Mouse (Mus musculus) heart, embryonic 16.5 days (tissue): ENCODE measurements at regions not wholly inside any gene's neighbourhood (a gene's known extent, or its start where the extent isn't known, plus 50 kb on each side); places are given as distances from the start of the nearest gene placed in this dataset.

Experiments
- ATAC-seq: fragments of 200-750 bp; cut with Nextera tagmentation; replicated peaks from 2 replicates; pipeline ENCODE4 v1.8.0; 2017; ENCODE audit warnings: moderate number of reproducible peaks; ENCODE audit not compliant: insufficient read depth, low FRiP score; ENCODE audit errors: extremely low read depth
- H3K27ac ChIP-seq: fragments of 300-500 bp; sonication (generic); 2 replicates; pipeline ENCODE4 v1.5.1; 2014; ENCODE audit warnings: mild to moderate bottlenecking, low read length, control low read depth, moderate library complexity
- H3K27me3 ChIP-seq: fragments of 300-500 bp; sonication (generic); 2 replicates; pipeline ENCODE4 v1.6.1; 2014; ENCODE audit warnings: low read length, mixed read lengths; ENCODE audit not compliant: control insufficient read depth, insufficient read depth
- H3K36me3 ChIP-seq: fragments of 300-500 bp; sonication (generic); 2 replicates; pipeline ENCODE4 v1.6.1; 2014; ENCODE audit not compliant: control insufficient read depth, insufficient read depth
- H3K4me1 ChIP-seq: fragments of 300-500 bp; sonication (generic); 2 replicates; pipeline ENCODE4 v1.6.1; 2014; ENCODE audit warnings: low read length, mixed read lengths; ENCODE audit not compliant: control insufficient read depth, insufficient read depth
- H3K4me2 ChIP-seq: fragments of 300-500 bp; sonication (generic); 2 replicates; pipeline ENCODE4 v1.6.1; 2014; ENCODE audit warnings: low read depth, mild to moderate bottlenecking, control low read depth, low read length
- H3K4me3 ChIP-seq: fragments of 300-500 bp; sonication (generic); 2 replicates; pipeline ENCODE4 v1.5.1; 2014; ENCODE audit warnings: mild to moderate bottlenecking, control low read depth, low read length
- H3K9ac ChIP-seq: fragments of 300-500 bp; sonication (generic); 2 replicates; pipeline ENCODE4 v1.6.1; 2014; ENCODE audit warnings: low read length, control low read depth
- H3K9me3 ChIP-seq: fragments of 300-500 bp; sonication (generic); replicated peaks from 2 replicates; pipeline ENCODE4 v1.6.1; 2016; ENCODE audit warnings: low read length; ENCODE audit not compliant: control insufficient read depth
- WGBS: fragments of 180-500 bp; shearing (Covaris S2); extraction: QIAGEN DNeasy Blood & Tissue Kit; methylation state at CpG from one replicate; pipeline ENCODE4 v1.1.7; 2014; 5-methylcytosine and 5-hydroxymethylcytosine counted together

GRCm38 (mm10) chr19:36178828-36179251 lies 58.9 kb upstream of the Ankrd1 start:
- Histone ChIP-seq H3K4me1 (peaks cover 7% of the 10 kb centered on the region), H3K36me3 (no peaks in the 10 kb centered on the region), H3K9ac (no peak overlapping the region), H3K27ac (peak overlapping the region; percentile 29), H3K27me3 (no peaks in the 10 kb centered on the region), H3K4me2 (no peak overlapping the region), H3K9me3 (no peaks in the 10 kb centered on the region), H3K4me3 (no peak overlapping the region)
- 29% methylated on average over 6 of the region's 6 CpGs for WGBS
- peak; percentile 81 for ATAC-seq

- 82% methylated on average over 7 of the region's 7 CpGs for WGBS
Measured at GRCm38 (mm10) chr19:36180329-36180728, 60.4 kb upstream of the Ankrd1 start.

GRCm38 (mm10) chr19:36181535-36181934 lies 61.6 kb upstream of the Ankrd1 start:
- H3K4me1 ChIP-seq: peaks cover 7% of the 10 kb centered on the region
- no peaks in the 10 kb centered on the region for H3K27me3 ChIP-seq
- 75% methylated on average over 2 of the region's 2 CpGs for WGBS
- no peak overlapping the region for H3K27ac ChIP-seq
- ATAC-seq: no peak
- H3K9ac ChIP-seq: no peak overlapping the region
- H3K4me2 ChIP-seq: no peak overlapping the region
- H3K9me3 ChIP-seq: no peaks in the 10 kb centered on the region
- H3K36me3 ChIP-seq: no peaks in the 10 kb centered on the region
- H3K4me3 ChIP-seq: no peak overlapping the region

More at GRCm38 (mm10) chr19:36180329-36180728, 60.4 kb upstream of the Ankrd1 start:
- Histone ChIP-seq H3K27me3 (no peaks in the 10 kb centered on the region), H3K36me3 (no peaks in the 10 kb centered on the region), H3K9me3 (no peaks in the 10 kb centered on the region), H3K4me3 (no peak overlapping the region), H3K9ac (no peak overlapping the region), H3K4me1 (peaks cover 7% of the 10 kb centered on the region), H3K4me2 (no peak overlapping the region), H3K27ac (no peak overlapping the region)
- no peak for ATAC-seq

GRCm38 (mm10) chr19:36183127-36183526 lies 63.2 kb upstream of the Ankrd1 start:
- no peaks in the 10 kb centered on the region for H3K9me3 ChIP-seq
- no peak overlapping the region for H3K9ac ChIP-seq
- no peak overlapping the region for H3K4me3 ChIP-seq
- ATAC-seq: peak; percentile 80
- 19% methylated on average over 2 of the region's 2 CpGs for WGBS
- H3K4me1 ChIP-seq: peaks cover 7% of the 10 kb centered on the region
- H3K36me3 ChIP-seq: no peaks in the 10 kb centered on the region
- H3K27ac ChIP-seq: no peak overlapping the region
- no peaks in the 10 kb centered on the region for H3K27me3 ChIP-seq
- H3K4me2 ChIP-seq: no peak overlapping the region

GRCm38 (mm10) chr19:36189662-36190061 lies 69.8 kb upstream of the Ankrd1 start:
- Histone ChIP-seq H3K9ac (no peak overlapping the region), H3K4me2 (no peak overlapping the region), H3K9me3 (no peaks in the 10 kb centered on the region), H3K4me3 (no peak overlapping the region), H3K27me3 (no peaks in the 10 kb centered on the region), H3K27ac (no peak overlapping the region), H3K4me1 (peaks cover 2% of the 10 kb centered on the region; the same call in 1 of the 2 replicates), H3K36me3 (no peaks in the 10 kb centered on the region)
- 87% methylated on average over 5 of the region's 5 CpGs for WGBS
- ATAC-seq: no peak

- H3K27ac ChIP-seq: no peak overlapping the region
- H3K36me3 ChIP-seq: no peaks in the 10 kb centered on the region
- 87% methylated on average over 7 of the region's 7 CpGs for WGBS
Measured at GRCm38 (mm10) chr19:36191641-36192040, 71.7 kb upstream of the Ankrd1 start.

GRCm38 (mm10) chr19:36204269-36204668 lies 84.4 kb upstream of the Ankrd1 start:
- ATAC-seq: no peak
- Histone ChIP-seq H3K27ac (no peak overlapping the region), H3K36me3 (no peaks in the 10 kb centered on the region), H3K9me3 (no peaks in the 10 kb centered on the region), H3K27me3 (no peaks in the 10 kb centered on the region), H3K4me1 (peaks cover 17% of the 10 kb centered on the region), H3K4me2 (no peak overlapping the region), H3K9ac (no peak overlapping the region), H3K4me3 (no peak overlapping the region)
- whole genome bisulfite sequencing: 78% methylated on average over 2 of the region's 2 CpGs

More at GRCm38 (mm10) chr19:36191641-36192040, 71.7 kb upstream of the Ankrd1 start:
- Histone ChIP-seq H3K9me3 (no peaks in the 10 kb centered on the region), H3K4me1 (peaks cover 2% of the 10 kb centered on the region; the same call in 1 of the 2 replicates), H3K4me3 (no peak overlapping the region), H3K9ac (no peak overlapping the region), H3K27me3 (no peaks in the 10 kb centered on the region), H3K4me2 (no peak overlapping the region)
- ATAC-seq: no peak

GRCm38 (mm10) chr19:36204965-36205718 lies 85.2 kb upstream of the Ankrd1 start:
- H3K4me3 ChIP-seq: no peak overlapping the region
- no peaks in the 10 kb centered on the region for H3K36me3 ChIP-seq
- no peak overlapping the region for H3K27ac ChIP-seq
- H3K4me2 ChIP-seq: no peak overlapping the region
- 95% methylated on average over 8 of the region's 8 CpGs for WGBS
- H3K9me3 ChIP-seq: no peaks in the 10 kb centered on the region
- H3K4me1 ChIP-seq: peaks cover 17% of the 10 kb centered on the region
- H3K9ac ChIP-seq: no peak overlapping the region
- no peak for ATAC-seq
- no peaks in the 10 kb centered on the region for H3K27me3 ChIP-seq

- Histone ChIP-seq H3K27ac (peak overlapping the region; percentile 78), H3K9ac (peak overlapping the region; percentile 8; the same call in 1 of the 2 replicates), H3K9me3 (no peaks in the 10 kb centered on the region), H3K4me1 (peaks cover 17% of the 10 kb centered on the region), H3K27me3 (no peaks in the 10 kb centered on the region), H3K36me3 (no peaks in the 10 kb centered on the region), H3K4me2 (peak overlapping the region; percentile 28), H3K4me3 (no peak overlapping the region)
- 10% methylated on average over 7 of the region's 7 CpGs for WGBS
- ATAC-seq: peak; percentile 52
Measured at GRCm38 (mm10) chr19:36207735-36208288, 87.9 kb upstream of the Ankrd1 start.
